Mouse (Mus musculus): Measurements from ENCODE around the gene Itk.
A peak's percentile ranks its signal among the peaks of the same experiment; 100 is the strongest.

Itk gene

DNA sequence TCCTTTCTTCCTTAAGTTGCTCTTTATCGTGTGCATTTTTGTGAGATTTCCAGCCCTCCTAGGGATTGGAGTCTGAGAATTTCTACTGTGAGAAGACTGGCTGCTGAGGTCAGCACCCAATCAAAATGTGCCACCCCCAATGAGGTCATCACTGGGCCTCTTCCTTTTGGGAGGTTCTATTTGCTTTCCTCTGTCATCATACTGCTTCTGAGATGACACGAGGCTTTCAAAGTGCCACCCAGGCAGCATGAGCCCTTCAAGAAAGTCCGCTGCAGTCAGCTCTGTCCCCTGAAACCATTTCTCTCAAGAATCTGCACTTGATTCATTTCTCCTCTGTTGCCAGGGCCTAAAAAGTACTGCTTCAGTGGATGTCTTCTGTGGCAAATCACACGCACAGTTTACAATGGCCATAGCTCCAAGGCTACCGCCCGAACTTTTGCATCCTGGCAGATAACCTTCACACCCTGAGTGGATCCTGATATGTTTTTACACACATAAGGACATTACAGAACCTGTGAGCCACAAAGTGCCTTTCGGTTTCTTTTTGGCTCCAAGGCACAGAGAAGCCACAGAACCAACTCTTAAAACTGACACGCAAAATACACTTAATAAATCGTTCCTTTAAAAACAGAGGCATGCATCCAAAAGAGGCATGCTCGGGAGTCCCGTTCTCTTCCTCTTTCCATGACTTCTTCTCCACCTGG, 80.9 kb downstream of the Itk start:
- no peak for DNase-seq (ENCODE audit: low spot score in 2 of 2)

DNA sequence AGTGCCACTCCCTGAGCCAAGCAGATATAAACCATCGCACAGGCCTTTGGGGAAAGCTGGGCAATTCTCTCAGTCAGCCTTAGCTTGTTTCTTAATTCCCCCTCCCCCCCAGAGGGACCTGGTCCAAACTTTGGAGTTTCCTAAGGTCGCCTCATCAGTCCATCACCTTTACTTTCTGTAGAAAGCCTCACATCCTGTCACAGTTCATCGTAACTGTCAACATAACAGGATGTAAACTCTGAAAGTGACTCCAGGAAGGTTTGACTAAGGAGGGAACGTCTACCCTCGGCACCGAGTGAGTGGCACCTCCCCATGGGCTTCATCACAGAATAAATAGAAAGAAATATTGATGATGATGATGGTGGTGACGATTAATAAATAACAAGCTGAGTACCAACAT, 81.5 kb downstream of the Itk start:
- DNase-seq (ENCODE audit: low spot score in 2 of 2): no peak

DNA sequence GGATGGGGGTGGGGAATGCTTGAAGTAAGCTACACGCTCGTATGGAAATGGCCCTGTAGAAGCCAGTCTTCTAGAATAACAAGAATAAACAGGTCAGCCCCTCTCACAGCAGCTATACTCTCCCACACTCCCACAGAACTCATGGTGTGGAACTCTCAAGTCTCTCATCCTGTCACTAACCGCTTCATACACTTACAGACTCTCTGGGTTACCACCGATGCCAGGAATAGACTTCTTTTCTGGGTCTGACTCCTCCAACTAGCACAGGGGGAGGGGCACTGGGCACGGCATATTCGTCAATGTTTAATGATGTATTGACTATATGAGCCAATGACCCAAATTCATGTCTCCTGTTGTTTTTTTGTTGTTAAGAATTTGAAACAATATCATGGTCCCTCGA, 82.5 kb downstream of the Itk start:
- DNase-seq (ENCODE audit: low spot score in 2 of 2): no peak

DNA sequence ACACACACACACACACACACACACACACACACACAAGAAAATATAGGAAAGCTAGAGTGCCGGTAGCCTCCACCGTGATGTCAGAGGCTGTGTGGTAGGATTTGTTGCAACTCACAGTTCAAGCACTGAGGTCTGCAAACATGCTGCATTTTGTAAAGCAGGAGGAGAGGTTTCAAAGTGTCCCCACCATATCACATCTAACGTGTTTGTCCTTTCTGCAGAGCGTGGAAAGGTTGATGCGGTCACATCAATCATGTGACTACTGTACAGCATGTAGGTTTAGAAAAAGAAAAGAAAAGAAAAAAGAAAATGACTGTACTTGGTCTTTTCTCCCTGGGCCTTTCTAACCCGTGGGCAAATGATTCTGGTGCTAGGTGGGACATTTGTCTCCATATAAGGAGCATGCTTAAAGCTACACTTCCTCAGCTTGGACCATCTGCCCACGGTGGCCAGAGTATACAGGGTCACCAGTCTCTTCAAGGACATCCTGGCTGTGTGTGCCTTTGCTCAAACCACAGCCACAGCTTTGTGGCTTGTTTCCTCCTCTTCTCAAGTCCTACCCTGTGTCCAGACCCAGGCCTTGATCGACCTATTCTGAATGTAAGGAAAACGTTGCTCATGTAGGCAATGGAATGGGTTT, 83.3 kb downstream of the Itk start:
- no peak for DNase-seq (ENCODE audit: low spot score in 2 of 2)

DNA sequence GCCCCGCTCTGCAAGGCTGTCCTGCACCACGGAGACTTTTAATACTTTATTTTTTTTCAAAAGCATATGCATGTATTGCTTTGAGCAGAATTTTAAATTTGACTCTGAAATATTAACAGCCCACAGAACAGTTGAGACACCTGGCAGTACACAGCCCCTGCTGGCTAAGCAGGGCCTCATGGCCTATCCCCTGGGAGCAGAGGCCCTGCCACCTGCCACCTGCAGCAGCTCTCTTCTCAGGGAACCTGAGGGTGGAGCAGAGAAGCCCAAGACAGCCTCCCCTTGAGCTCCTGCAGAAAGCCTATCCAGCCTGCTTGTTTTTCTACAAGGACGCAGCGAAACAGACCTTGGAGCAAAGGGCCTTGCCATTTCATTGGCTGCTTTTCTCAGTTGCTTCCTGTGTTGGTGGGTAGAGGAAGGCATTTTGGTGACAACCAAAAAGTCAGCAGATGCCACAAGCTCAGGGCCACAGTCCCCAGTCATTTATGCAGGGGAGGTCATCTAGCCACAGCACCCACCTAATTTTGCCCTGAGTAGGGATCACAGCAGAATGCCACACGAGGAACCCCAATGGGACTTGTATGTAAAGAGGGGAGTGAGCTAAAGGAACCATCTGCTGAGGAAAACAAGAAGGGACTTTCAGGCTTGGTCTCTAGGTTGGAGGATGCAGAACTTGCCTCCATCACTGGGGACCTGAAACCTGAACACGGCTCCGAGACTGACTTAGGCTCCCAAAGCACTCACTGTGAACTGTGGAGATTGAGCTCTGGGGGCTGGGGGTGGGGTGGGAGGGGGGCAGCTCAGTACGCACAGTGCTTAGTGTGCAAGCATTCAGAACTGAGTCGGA, 84.2 kb downstream of the Itk start:
- no peak for DNase-seq (ENCODE audit: low spot score in 2 of 2)

DNA sequence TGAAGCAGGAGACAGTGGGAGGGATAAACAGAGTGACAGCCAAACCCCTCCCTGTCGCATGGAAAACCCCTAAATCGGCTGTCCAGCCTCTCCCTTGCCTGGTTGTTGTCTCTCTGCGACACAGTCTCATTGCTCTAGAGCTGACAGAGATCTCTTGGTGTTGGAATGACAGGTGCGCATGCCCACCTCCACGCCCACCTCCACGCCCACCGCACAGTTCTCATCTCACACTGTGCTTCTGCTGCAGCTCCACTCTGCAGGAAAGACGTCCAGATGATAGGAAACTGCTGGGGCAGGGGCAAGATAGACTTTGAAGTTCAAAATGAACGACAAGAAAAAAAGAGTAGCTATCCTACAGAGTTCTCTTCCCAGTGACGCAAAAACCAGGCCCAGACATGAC, 85.2 kb downstream of the Itk start:
- no peak for DNase-seq (ENCODE audit: low spot score in 2 of 2)

DNA sequence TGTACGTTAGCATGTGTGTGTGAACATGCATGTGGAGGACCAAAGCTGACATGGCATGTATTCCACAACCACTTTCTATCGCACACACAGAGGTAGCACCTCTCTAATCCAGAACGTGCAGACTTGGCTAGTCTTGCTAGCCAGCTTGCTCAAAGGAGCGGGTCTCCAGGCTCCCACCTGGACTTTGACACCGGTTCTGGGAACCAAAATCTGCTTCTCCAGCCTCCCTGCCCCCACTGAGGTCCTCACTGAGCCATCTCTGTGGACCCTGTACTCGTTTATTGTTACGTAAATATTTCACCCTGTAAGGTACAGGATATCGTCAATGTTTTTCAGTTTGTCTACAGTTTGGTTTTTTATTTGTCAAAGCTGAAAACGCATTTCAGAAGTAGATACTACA, 86.8 kb downstream of the Itk start:
- DNase-seq (ENCODE audit: low spot score in 2 of 2): no peak

DNA sequence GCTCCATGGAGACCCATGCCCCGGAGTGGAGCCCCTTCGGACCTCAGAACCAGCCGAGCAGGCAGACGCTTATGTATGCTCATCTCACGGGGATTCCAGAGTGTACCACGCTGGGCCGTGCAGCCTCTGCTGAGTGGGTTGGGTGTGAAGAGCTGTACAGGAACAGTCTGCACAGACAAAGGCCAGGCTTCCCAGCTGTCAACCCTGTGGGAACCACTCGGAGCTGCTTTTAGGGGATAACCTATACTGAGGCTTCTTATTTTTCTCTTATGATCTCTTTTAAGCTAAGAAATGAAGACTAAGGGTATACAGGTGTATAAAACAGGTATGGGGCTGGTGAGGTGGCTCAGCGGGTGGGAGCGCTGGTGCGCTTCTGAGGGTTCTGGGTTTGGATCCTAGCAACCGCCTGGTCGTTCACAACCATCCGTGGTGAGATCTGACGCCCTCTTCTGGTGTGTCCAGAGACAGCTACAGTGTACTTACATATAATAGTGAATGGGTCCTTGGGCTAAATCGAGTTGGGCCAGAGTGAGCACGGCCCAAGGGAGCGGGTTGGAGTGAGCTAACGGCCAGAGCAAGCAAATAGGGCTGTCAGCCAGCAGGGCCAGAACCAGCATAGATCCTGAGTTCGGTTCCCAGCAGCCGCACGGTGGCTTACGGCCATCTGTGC, 87.6 kb downstream of the Itk start:
- no peak for DNase-seq (ENCODE audit: low spot score in 2 of 2)

DNA sequence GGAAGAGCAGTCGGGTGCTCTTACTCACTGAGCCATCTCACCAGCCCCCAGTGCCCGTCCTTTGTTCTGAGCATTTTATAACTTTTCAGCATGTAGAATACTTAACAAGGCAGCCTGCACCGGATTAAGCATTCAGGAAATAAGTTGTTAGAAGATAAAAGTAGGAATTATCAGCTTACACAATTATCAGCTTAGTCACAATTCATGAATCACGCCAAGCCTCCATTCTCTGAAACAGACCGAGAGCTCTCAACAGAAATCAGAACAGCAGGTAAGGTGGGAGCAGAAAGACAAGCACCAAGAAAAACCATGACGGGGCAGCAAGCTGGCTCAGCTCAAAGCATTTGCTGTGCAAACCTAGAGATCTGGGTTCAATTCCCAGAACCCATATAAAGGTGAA, 89.4 kb downstream of the Itk start:
- no peak for DNase-seq (ENCODE audit: low spot score in 2 of 2)

DNA sequence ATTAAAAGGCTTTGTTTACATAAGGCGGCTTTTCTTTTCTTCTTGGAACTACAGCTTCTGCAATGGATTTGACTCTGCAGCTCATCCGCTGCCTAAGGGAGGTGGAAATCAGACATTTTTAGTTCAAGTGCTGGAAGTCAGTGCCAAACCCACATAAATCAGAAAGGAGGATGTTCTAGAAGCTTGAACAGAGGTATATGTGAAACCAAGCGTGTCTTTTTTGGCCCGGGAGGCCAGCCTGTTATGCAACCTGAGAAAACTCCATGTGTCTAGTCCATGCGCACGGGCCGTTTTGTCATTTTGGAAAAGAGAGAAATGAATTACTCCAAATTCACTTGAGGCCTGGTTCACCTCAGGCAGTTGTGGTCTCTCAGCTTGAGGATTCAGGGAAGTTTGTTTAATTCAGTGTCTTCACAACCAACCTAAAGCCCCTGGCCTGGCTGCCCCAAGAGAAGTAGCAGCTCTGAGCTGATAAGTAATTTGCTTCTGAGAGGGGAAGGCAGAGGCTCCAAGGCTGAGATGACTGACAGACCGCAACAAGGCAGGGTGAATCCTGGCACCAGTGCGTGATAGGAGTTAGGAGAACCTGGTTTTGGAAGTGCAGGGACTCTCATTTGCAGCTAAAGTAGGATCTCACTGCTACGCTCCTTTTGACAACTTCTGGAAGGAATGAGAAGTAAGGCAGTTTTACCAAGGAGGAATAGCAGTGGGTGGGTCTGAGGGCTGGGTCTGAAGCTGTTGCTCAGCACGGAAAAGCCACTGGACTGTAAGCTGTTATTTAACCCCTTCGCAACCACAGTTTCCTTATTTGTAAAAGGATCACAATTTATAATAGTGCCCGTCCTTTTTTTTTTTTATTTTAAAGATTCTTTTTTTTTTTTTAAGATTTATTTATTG, 90.2 kb downstream of the Itk start:
- DNase-seq (ENCODE audit: low spot score in 2 of 2): no peak

DNA sequence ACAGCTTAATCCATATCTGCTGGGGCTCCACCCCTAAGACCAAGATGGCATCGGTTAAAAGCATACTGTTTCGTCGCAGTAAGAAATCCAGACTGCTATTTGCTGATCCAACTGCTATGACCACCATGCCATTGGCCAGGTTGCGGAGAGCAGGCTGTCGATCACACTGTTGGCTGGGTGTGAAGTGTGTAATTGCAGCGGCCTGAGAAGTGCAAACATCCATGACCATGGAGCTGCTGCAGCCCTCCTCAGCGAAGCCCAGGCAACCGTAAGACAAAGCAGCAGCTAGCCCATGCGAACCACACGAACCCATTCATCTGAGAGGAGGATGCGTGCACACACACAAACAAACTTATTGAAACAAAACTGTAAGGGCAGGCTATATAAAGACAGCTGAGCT, 94.9 kb downstream of the Itk start:
- no peak for DNase-seq (ENCODE audit: low spot score in 2 of 2)

DNA sequence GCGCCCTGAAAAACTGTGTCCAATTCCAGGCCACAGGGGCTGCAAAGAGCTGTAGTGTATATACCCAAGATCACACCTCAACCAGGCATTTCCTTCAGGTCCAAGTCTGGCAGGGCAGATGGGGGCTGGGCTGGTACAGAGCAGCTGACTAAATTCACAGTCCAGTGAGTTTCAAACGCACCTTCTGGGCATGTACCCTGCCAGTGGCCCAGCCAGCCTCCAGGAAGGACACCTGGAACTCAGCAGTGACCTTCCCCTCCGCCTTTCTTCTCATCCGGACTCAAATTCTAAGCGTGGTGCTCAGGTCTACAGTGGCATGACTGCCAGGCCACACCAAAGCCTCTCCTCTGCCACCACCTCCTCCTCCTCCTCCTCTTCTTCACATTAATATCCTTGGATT, 95.8 kb downstream of the Itk start:
- DNase-seq (ENCODE audit: low spot score in 2 of 2): no peak

DNA sequence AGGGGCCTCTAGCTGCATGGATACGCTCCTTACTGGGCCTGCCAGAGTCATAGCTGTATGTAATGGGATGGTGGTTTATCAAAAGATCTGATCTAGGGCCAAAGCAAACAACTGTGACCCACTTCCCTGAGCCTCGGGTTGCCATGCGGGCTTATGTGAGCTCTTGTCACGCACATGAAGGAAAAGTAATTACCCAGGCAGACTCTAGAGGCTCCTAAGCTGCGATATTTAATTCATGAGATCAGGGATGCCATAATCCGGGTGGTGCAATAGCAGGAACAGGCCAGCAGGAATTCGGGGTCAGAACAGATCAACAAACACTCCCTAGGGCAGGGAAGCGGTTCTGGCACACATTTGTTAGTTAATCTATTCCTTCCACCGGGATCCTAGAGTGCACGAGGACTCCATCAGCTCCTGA, 98.3 kb downstream of the Itk start:
- no peak for DNase-seq (ENCODE audit: low spot score in 2 of 2)

DNA sequence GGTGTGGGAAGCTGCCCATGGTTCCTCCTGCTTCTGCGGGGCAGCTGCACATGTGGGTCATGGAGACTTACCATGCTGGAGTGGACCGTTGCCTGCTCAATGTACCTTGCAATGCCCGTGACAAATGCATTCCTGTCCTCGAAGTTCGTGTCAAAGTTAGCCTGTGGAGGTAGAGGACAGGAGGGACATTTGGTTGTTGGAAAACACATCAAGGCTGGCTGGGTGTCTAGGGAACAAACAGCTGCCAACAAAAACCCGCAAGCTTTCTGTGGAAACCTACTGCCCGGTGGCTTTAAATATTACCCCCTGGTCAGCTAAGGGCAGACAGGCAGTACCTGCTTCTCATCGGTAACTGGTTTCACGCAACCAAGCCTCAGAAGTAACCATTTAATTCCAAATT, 99.8 kb downstream of the Itk start:
- DNase-seq (ENCODE audit: low spot score in 2 of 2): no peak

DNA sequence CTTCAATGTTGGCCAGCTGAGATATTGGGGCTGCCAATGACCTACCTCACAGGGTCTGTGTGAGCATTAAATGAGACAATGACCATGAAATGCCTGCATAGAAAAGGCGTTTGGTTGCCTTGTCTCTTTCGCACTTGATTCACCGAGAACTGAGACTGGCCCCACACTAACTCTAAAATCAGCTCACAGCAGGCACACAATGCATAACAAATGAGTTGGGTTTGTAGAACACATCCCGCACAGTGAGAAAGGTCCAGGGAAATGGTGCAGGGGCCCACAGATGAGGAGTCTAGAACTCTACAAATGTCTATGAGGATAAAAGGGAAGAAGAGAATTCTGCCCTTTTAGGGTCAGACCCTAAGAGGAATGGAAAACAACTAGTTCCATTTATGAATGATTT, 100.3 kb downstream of the Itk start:
- no peak for DNase-seq (ENCODE audit: low spot score in 2 of 2)

DNA sequence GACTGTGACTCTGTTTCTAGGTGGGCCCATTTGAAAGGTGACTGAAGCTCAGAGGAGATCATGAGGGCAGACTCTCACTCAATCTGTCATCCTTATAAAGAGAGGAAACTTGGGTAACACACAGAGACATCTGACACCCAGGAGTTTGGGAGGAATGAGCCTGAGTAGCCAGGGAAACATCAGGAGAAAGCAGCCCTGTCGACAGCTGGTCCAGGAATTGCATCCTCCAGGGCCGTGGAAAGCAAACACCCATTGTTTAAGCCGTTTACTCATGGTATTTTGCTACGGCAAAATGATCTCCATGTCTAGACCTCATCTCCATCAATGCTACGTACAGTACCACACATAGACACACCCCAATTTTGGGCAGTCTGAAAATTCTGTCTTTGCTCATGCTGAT, 101.2 kb downstream of the Itk start:
- DNase-seq (ENCODE audit: low spot score in 2 of 2): no peak

DNA sequence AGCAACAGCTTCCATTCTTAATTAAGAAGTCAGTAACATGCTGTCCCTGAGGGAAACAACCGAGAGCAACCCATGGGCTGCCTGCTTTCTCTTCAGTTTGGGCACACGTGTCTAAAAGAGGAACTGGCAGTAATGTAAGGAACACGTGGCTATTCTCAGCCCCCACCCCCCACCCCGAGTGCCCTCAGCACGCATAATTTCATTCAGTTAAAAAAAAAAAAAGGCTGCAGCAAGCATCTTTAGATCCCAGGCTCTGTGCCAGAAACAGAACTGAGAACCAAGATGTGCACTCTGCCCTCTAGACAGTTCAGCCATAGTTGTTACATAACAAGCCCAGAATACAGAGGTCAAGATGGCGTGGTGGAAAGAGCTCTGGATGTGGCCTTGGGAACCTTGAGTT, 102.5 kb downstream of the Itk start:
- DNase-seq (ENCODE audit: low spot score in 2 of 2): peak in 1 of 2 experiments; percentile 12

DNA sequence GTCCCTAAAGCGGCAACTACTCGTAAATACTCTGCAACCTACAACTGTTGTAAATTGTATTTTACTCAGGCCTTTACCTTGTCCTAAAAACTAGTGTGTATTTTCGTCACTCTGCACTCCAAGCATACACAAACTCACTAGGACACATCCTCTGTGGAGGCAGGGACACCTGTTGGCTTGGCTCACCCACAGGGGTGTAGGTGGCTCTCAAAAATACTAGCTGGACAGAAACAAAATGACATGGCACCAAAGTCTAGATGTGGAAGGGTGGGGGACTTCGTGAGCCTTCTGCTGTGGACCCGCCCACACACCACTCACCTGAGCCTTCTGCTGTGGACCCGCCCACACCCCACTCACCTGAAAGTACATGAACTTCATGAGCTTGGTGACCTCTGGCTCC, 105.5 kb downstream of the Itk start:
- DNase-seq (ENCODE audit: low spot score in 2 of 2): no peak

DNA sequence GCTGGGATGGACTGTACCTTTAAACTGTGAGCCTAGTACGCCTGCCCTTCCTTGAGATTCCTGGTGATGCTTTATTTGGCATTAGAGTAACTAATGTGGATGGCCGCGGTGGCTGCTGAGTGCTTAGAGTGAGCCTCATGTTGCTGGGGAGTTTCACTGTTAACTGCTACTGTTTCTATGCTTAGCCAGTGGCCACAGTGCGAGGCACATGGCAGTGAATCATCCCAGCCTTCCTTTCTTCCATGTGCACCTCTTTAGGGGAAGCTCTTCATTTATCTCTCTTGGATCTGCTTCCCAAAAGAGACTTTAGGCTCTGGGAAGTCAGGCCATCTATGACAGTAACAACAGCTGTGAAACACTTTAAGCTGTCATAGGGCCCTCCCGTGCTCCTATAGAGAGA, 106.7 kb downstream of the Itk start:
- DNase-seq (ENCODE audit: low spot score in 2 of 2): no peak

DNA sequence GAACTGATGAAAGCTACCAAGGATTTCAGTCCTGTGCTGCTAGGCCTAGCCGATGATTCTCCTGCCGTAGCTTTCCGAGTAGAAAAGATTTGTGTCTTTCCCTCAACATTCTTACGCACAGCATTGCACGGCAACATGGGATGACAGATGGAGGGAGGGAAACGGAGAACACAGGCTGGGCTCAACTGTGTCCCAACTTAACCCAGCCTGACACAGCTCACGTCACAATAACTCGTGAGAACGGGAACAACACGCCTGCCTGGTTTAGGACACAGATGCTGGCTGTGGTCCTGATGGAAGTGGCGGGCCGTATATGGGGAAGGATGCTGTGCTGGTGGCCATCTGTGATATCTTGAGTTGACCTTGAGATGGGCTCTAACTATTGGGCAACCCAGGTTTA, 110.6 kb downstream of the Itk start:
- no peak for DNase-seq (ENCODE audit: low spot score in 2 of 2)

DNA sequence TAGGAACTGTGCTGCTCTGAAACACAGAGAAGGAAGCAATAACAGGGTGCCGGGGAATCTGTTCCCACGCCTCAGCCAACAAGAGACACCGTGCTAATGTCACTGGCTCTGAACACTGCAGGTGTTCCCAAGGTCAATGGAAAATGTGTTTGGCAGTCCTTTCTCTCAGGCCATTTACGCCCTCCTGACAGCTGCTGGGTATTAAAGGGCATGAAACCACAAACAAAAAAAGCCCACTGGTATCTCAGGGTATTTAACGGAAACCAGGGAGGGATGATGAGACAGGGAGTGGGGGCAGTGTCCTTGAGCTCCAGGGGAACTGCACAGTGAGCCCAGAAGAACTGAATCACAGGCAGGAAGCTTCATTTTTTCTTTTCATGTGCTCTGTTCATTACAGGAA, 111.2 kb downstream of the Itk start:
- peak in 1 of 2 experiments; percentile 11 for DNase-seq (ENCODE audit: low spot score in 2 of 2)

All from heart, adult 9 months (tissue).